Mouse (Mus musculus): ENCODE data around the gene Rem1.

Gene Rem1

DNA sequence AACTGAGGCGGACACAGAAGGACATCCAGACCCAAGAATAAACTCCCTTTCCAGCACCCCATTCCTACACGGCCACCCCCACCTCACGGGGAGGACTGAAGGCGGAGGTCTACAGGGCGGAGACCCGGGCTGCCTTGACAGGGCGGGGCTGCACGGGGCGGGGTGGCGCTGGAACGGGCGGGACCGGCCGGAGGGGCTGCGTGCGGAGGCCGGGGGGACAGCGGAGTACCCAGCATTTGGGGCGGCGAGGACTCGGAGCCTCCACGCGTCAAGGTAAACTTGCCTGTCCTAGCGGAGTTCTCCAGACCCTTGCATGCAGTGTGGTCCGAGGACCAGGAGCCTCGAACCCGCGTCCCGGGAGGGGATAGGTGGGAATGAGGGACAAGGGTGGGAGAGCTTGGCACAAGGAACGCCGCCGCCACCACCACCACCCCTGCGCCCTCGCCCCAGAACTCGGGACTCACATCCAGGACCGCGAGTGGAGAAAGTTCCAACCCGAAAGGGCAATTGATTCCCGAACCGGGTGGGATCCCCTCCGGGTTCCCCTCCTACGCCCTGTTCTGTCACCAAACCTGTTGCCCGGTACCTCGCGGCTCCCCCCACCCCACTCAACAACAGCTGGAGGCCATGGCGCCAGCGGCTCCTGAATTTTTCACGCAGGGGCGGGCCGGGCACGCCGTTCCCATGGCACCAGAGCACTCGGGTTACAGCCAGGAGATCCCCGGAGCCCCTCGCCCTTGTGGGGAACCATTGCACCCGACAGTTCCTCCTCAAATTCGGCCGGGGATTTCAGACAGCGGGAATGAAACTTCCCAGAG, at the start of gene Rem1:
TSS of gene Rem1 (plus strand) at position 178 of the 818 bp plus-strand sequence.
- DNase-seq (ENCODE audit: low spot score), result no peak

DNA sequence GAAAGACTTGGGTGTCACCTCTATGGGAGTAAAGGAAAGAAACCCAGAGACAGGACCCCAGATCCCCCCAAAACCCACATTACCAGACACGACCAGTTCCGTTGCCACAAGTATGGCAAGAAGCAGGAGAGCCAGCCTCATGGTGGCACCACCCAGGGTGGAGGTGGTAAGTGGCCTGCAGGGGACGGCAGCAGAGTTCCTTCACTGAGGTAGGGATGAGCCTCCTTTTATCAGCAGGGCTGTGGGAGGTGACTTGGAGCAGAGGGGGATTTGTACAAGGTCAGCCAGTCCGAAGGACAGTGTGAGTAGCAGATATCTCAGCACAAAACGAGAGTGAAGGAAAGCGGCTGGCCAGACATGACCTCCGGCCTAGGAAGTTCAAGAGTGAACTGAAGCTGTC, 46.6 kb upstream of the Rem1 start, which contains the start of gene Defb19:
TSS of gene Defb19 (minus strand) at position 206 of the 400 bp plus-strand sequence.
- DNase-seq (ENCODE audit: low spot score), result peak; percentile 82

DNA sequence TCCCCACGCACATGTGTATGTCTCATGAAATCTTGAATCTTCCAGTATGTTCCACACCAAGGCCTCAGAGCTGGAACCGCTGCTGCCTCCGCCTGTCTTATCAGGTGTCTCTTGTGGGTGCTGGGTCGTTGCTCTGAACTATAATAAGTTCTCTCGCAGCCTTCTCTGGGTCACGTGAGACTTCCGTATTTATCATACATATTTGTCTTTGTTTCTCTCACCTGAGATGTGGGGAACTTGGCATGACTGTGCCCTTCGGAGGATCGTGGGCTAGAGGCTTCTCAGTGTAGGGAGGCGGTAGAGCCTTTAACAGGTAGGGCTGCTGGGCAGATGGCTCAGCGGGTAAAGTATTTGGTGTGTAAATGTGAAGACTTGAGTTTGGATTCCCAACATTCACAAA, 46.1 kb upstream of the Rem1 start:
- DNase-seq (ENCODE audit: low spot score), result no peak

DNA sequence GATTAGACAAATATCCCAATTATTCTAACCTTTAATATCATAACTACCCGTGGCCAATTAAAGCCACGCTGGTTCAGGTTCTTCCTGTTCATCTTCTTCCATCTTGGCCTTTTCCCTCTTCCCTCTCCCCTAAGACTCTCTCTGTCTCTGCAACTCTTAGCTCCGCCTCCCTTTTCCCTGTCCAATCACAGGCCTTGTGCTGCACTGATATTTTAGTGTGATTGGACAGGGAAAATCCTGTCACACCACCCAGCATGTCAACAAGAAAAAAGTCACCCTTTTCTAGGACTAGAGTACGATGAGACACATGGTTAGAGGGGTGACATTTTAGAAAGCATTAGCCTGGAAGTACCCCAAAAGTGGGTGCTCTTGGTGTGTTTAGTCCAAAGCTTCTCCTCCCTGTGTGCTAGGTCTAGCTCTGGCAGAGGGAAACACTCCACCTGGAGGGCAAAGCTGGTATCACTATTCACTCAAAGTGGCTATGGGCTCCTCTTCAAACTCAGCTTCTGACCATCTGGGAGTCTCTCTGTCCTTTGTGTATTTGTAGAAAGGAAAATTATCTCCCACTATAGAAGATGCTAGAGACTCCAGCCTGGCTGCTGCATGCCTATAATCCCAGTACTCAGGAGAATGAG, 39.7 kb upstream of the Rem1 start:
- no peak for DNase-seq (ENCODE audit: low spot score)

DNA sequence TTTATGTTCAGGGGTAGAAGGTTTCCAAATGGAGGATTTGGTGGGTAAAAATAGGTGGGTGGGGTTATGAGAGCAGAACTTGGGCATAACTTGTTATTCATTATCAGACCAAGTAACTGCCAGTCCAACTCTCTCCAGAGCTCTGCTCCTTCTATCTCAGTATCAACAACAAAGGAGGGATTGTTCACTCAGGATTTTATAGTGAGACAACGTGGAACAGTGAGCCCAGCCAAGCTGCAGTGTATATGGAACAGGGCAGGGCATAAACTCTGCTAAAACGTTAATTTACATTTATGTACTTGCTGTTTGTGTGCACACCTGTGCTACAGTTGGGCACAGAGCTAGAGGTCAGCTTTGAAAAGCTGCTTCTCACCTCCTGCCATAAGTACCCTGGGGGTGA, 38.3 kb upstream of the Rem1 start:
- DNase-seq (ENCODE audit: low spot score), result no peak

DNA sequence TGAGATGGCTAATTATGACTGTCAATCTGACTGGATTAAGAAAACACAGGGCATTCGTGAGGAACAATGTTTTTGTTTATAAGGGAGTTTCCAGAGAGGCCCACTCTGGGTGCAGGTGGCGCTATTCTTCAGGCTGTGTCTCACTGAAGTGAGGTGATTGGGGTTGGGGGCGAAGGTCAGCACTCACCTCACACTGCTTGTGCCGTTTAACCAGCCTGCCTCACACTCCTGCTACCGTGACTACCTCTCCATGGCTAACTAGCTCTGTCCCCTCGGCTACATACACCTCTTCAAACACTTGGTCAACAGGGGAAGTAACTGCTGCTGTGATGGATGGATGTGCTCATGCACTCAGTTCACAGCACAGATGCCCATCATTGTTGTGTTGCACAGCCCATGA, 37.7 kb upstream of the Rem1 start:
- no peak for DNase-seq (ENCODE audit: low spot score)

DNA sequence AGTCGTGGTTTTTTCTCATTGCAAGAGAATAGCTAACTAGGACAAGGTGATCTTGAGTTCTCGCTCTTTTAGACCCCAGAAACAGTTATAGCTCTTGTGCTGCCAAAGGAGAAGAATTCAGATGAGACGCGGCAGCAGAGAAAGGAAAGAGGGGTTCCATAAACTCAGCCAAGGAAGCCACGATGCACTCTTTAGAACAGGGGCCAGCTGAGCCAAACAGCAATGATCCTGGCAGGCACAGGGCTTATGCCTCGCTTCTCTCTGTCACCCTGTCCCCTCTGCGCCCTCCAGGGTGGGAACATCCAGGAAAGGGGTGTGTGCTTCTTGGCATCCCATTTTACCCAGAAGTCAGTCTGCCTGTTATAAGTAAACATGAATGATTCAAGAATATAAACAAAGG, 27.5 kb upstream of the Rem1 start, which contains the start of gene Defb45:
TSS of gene Defb45 (minus strand) at position 101 of the 400 bp plus-strand sequence.
- DNase-seq (ENCODE audit: low spot score), result no peak

DNA sequence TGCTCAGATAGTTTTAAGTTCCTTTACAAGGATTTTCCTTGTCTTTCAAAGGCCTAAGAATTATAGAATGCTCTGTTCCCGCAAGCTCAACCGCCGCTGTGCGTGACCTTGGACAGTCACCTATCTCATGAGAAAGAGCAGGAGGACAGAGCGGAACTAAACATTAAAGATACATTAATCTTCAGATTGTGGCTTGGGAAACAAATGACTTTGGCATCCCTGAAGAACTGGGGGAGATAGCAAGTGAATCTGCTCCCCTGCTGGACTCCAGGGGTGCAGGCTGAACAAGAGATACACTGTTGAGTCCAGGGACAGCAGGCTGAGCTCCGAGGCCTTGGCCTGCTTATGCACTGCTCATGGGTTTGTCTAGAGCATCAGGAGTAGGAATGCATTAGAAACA, 26.7 kb upstream of the Rem1 start:
- peak; percentile 81 for DNase-seq (ENCODE audit: low spot score)

DNA sequence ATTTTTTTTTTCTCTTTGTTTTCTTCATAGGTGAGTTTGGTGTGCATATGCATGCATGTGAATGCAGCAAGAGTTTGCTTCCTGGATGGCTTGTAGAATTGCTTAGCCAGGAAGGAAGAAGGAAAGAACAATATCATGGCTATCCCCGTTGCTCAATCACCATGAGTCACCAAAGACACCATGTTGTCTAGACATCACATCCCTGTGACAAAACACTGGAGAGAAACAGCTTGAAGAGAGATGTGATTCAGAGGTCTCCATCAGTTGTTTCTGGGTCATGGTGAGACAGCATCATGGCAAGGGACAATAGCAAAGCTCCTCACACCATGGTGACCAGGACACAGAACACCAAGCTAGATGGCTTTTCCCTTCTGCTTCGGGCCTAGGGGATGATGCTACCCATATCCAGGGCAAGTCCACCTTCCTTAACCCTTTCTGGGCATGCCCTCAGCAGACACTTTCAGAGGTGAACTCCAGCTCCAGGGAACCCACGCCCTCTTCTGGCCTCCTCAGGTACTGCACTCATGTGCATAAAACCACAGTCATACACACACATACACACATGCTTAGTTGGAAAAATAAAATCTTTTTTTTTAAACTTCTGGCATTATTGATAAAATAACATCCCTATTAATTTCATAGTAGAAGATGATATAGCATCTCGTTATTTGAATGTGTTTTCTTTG, 25.3 kb upstream of the Rem1 start:
- no peak for DNase-seq (ENCODE audit: low spot score)

DNA sequence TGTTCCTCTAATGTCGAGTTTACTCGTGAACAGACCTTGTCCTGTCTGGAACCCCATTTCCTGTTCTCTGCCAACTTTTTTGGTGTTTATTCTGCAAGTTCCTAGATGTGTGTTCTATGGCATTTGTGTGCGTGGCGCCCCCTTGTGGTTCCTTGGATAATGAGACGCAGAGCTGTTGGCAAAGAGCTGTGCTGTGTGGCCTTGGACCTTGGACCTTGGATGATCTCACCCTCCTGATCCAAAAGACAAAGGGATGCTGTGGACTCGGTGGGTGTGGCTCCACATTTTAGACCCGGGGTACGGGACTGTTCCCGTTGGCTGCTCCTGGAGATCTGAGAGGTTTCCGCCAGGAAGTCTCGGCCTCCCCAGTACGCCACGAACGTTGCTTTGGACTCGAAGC, 22.7 kb upstream of the Rem1 start, which contains the start of gene Defb36:
TSS of gene Defb36 (plus strand) at position 271 of the 400 bp plus-strand sequence.
- peak; percentile 77 for DNase-seq (ENCODE audit: low spot score)

DNA sequence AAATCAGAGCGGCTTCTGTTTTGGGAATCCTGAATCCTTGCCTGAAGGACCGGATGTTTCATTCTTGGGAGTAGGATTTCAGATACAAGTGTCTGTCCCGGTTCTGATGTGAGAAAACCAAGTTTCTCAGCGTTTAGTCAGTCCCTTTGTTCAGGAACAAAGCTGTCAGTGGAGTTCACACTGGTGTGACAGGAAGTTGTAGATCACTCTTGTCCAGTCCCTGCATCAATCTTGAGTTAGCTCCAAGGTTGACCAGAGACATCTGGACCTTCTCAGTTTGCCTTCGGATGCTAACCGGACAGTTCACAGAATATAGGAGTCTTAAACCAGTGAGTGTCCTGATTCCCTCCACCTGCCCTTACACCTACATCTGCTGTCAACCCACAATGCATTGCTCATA, 19.0 kb upstream of the Rem1 start:
- DNase-seq (ENCODE audit: low spot score), result no peak

DNA sequence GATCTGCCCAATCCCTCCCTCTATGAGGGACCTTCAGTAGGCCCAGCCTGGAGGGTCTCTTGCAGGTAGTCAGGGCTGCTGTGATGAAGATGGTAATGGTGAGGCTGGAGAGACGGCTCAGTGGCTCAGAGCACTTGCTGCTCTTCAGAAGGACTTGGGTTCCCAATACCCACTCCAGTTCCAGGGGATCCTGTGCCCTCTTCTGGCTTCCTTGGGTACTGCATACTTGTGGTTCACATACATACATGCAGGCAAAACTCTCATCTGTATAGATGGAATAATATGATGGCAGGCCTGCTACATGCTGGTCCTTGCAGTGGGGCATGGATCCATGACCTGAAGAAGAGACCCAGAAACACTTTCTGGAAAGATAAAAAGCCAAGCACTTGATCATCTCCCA, 18.0 kb upstream of the Rem1 start:
- no peak for DNase-seq (ENCODE audit: low spot score)

DNA sequence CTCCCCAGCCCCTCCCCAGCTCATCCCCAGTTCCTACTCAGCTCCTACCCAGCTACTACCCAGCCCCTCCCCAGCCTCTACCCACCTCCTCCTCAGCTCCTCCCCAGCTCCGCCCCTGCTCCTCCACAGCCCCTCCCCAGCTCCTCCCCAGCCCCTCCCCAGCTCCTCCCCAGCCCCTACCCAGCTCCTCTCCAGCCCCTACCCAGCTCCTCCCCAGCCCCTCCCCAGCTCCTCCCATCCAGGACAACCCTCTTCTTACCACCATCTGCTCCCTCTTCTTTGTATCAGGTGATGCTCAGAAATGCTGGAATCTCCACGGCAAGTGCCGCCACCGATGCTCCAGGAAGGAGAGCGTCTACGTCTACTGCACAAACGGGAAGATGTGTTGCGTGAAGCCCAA, 14.6 kb upstream of the Rem1 start:
- no peak for DNase-seq (ENCODE audit: low spot score)

DNA sequence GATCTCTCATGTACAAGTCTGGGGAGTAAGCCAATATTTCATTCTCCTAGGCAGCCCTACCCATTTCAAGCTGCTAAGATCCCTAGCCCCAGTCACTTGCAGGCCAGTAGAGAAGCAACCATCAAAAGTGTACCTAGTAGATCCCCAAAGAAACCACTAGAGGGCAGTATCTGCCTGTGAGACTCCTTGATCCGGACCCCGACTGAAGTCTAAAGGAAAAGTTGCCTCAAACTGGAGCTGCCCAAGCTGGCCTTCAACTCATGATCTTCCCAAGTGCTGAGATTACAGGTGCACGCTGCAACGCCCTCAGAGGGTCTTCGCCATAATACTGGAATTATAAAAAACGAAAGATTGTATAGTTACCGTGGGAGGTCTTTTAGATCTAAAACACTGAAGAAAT, 11.2 kb upstream of the Rem1 start:
- DNase-seq (ENCODE audit: low spot score), result peak; percentile 73

DNA sequence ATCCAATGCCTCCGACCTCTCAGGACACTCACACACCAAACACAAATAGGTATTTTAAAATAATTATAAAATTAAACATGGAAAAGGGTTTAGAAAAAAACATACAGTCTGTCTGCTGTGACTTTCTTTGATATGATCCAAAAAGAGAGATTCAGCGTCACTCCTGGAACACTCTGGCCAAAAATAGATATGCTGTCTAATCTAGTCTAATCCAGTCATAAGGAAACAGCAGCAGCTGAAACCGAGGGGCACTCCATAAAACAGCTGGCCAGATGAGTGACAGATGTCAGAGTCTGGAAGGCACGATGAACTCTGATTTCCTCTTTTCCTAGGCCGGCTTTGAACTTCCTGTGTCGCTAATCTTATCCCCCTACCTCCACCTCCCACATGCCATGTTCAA, 10.3 kb upstream of the Rem1 start:
- DNase-seq (ENCODE audit: low spot score), result no peak

DNA sequence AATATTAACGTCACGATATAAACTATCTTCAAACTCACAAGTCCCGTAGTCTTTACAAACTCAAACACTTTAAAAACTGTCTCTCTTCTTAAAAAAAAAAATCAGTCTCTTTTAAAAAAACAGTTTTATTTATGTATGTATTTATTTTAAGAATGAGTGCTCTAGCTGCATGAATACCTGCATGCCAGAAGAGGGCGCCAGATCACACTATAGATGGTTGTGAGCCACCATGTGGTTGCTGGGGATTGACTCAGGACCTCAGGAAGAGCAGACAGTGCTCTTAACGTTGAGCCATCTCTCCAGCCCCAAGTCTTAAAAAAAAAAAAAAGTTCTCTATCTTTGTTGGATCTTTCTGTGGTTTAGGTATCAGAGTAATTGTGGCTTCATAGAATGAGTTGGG, 9.4 kb upstream of the Rem1 start:
- DNase-seq (ENCODE audit: low spot score), result no peak

DNA sequence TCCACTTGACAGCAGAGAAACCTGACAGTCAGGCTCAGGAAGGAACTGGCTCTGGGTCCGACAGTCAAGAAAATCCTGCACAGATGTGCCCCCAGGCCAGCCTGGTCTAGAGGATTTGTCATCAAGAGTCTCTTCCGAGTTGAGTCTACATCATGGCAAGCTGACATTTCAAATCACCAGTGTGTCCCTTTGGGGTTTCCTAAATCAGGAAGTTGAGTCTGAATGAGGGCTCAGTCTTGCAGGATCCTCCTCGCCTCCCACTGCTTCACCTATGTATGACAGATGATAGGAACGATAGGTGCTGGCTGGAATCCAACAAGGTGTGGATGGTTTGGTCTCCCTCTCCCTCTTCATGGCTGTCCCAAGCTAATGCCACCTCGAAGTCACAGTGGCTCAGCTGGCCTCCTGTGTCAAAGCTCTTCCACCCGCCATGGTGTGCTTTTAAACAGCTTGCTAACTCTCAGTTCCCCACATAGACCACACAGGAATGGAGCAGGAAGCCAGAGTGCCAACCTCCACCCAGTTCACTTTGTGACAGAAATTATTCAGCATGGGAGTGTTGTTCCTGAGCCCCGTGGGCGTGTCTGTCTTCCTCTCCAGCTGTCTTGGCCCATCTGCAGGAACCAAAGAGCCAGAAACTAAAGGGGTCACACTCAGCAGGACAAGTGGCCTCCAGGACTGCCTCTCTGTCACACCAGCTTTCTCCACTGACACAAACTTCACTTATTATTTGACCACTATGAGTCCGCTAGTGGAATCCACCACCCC, 6.2 kb upstream of the Rem1 start:
- DNase-seq (ENCODE audit: low spot score), result no peak

DNA sequence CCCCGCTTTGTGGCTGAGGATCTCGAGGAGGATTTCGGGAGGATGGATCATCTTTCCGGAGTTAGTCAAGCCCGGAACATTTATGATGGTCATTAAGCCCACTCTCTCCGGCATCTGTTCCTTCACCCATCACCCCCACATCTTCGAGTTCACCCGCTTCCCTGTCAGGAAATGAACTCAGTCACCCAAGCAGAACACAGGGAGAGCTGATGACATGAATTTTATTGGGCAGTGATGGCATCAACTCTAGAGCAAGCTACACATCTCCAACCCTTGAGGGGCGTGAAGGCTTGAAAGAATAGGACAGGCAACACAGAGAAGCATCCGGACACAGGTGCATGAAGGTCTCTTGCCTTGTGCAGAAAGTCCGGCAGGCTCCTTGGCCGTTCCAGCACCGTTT, 4.6 kb upstream of the Rem1 start:
- no peak for DNase-seq (ENCODE audit: low spot score)

DNA sequence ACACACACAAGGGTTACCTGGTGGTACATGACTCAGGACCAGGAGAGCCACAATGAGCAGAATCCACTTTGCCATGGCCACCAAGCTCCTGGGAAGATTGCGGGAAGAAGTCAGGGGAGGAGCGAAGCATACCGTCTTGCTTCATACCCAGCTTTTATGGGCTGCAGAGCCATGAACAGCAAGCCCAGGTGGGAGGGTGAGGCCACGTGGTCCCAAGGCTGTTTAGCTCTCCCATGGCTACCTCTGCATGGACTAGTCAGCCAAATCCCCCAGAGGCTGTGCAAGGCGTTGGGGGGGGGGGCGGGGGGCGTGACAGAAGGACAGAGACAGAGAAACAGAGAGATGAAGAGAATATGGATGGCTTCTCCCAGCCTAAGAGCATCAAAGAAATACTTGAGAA, 3.8 kb upstream of the Rem1 start, which contains the start of gene Defb25:
TSS of gene Defb25 (minus strand) at position 101 of the 400 bp plus-strand sequence.
- no peak for DNase-seq (ENCODE audit: low spot score)

DNA sequence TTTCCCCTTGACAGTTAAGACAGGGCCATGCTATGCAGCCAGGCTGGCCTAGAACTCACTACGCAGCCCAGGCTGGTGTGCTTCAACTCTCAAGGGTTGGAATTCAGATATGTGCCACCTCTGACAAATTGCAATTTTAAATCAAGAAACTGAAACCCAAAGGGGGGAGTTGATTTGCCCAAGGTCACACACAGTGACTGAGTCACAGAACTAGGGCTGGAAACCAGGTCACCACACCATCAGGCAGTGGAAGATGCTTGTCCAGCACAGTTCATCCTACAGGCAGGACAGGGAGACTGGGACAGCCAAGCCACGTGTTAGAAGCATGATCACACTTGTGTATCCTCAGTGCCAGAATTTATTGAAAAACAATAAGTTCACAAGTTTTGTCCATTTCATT, 2.2 kb upstream of the Rem1 start:
- DNase-seq (ENCODE audit: low spot score), result no peak

DNA sequence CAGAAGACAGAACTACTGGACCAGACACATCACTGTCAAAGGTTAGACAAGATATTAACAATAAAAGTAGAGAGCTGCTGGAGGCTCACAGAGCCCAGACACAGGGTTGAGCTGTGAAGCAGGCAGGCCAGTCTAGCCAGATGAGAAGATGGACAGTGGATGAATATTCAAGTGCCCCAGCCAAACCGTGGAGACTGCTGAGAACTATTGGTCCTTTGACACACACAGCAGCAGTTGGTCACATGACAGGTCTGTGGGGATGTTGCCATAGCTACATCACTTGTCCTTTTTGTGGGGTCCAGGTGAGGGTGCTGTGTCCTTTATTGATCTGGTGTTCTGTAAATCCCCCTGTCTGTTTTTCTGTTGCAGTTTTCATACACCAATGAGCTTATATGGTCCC, 1.5 kb upstream of the Rem1 start:
- no peak for DNase-seq (ENCODE audit: low spot score)

DNA sequence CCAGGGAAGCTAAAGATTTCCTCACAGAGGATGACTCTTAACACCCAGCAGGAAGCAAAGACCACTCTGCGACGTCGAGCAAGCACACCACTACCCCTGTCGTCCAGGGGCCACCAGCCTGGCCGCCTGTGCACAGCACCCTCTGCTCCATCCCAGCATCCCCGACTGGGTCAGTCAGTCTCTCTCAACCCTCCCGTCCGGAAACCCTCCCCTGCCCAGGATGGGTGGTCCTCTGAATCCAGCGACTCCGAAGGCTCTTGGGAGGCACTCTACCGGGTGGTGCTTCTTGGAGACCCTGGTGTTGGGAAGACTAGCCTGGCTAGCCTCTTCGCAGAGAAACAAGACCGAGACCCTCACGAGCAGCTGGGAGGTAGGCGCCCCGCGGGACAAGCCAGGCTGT, 1.3 kb downstream of the Rem1 start:
- DNase-seq (ENCODE audit: low spot score), result no peak

All from testis, postnatal 14 days (tissue).